Mouse (Mus musculus): ENCODE results near the gene Gm20388. TPM values are rescaled to one million over a fixed set of nuclear protein-coding genes. Genes with fewer than 3 reads are reported as not detected.
"Not testable (repeated sequence)": the region's sequence is repeated elsewhere in the genome, so short reads cannot be mapped to it uniquely, and the experiment has no call there.

Gm20388 gene
- polyA plus RNA-seq, 1 experiment from 2014 or later, result 1.4 TPM

- no peak overlapping the region for H3K9ac ChIP-seq (ENCODE audit: low read depth, low read length)
- ATAC-seq (ENCODE audit: low read depth), result no peak
- H3K4me2 ChIP-seq (ENCODE audit: low read depth, low read length), result no peak overlapping the region
- no peak overlapping the region for H3K4me3 ChIP-seq (ENCODE audit: low read depth, low read length)
- peaks cover 35% of the 10 kb centered on the region for H3K4me1 ChIP-seq (ENCODE audit: control insufficient read depth, low read depth, low read length)
- H3K9me3 ChIP-seq (replicated peaks; ENCODE audit: control insufficient read depth, low read length), result no peaks in the 10 kb centered on the region
- H3K36me3 ChIP-seq (ENCODE audit: control insufficient read depth, insufficient read depth), result no peaks in the 10 kb centered on the region
- peaks cover 40% of the 10 kb centered on the region for H3K27me3 ChIP-seq (ENCODE audit: control insufficient read depth, insufficient read depth, low read depth, low read length)
- no peak overlapping the region for H3K27ac ChIP-seq (ENCODE audit: low read length)
- WGBS (ENCODE audit: insufficient replicate concordance), result 8% methylated on average over 9 of the region's 9 CpGs
Observed at GRCm38 (mm10) chr8:123414255-123414654, 3503.6 kb downstream of the Gm20388 start.

- WGBS (ENCODE audit: insufficient replicate concordance), result 61% methylated on average over 5 of the region's 5 CpGs
- H3K4me2 ChIP-seq (ENCODE audit: low read depth, low read length); H3K9ac ChIP-seq (ENCODE audit: low read depth, low read length); H3K9me3 ChIP-seq (replicated peaks; ENCODE audit: control insufficient read depth, low read length); H3K4me3 ChIP-seq (ENCODE audit: low read depth, low read length); H3K27ac ChIP-seq (ENCODE audit: low read length); ATAC-seq (ENCODE audit: low read depth); H3K36me3 ChIP-seq (ENCODE audit: control insufficient read depth, insufficient read depth): not testable (repeated sequence)
- Histone ChIP-seq H3K27me3 (ENCODE audit: control insufficient read depth, insufficient read depth, low read depth, low read length) (peaks cover 32% of the 10 kb centered on the region), H3K4me1 (ENCODE audit: control insufficient read depth, low read depth, low read length) (peaks cover 26% of the 10 kb centered on the region)
Observed at GRCm38 (mm10) chr8:123414997-123415696, 3504.5 kb downstream of the Gm20388 start.

- H3K9me3 ChIP-seq (replicated peaks; ENCODE audit: control insufficient read depth, low read length), result no peaks in the 10 kb centered on the region
- H3K36me3 ChIP-seq (ENCODE audit: control insufficient read depth, insufficient read depth), result no peaks in the 10 kb centered on the region
- WGBS (ENCODE audit: insufficient replicate concordance), result 32% methylated on average over 8 of the region's 8 CpGs
- peak; percentile 85 for ATAC-seq (ENCODE audit: low read depth)
- H3K4me3 ChIP-seq (ENCODE audit: low read depth, low read length), result no peak overlapping the region
- H3K4me2 ChIP-seq (ENCODE audit: low read depth, low read length), result no peak overlapping the region
- peak overlapping the region; percentile 9; the same call in 1 of the 2 replicates for H3K9ac ChIP-seq (ENCODE audit: low read depth, low read length)
- H3K27ac ChIP-seq (ENCODE audit: low read length), result 0 out of 2 replicates have a peak overlapping the region, but pooled peaks have one; percentile 48
- peaks cover 21% of the 10 kb centered on the region for H3K27me3 ChIP-seq (ENCODE audit: control insufficient read depth, insufficient read depth, low read depth, low read length)
- peaks cover 21% of the 10 kb centered on the region for H3K4me1 ChIP-seq (ENCODE audit: control insufficient read depth, low read depth, low read length)
Observed at GRCm38 (mm10) chr8:123415967-123416943, 3505.6 kb downstream of the Gm20388 start.

GRCm38 (mm10) chr8:123416944-123417555, 3506.4 kb downstream of the Gm20388 start:
- ATAC-seq (ENCODE audit: low read depth), result peak; percentile 14; the same call in 1 of the 2 replicates
- Histone ChIP-seq H3K4me1 (ENCODE audit: control insufficient read depth, low read depth, low read length) (peaks cover 15% of the 10 kb centered on the region), H3K27ac (ENCODE audit: low read length) (no peak overlapping the region), H3K9me3 (replicated peaks; ENCODE audit: control insufficient read depth, low read length) (no peaks in the 10 kb centered on the region), H3K4me3 (ENCODE audit: low read depth, low read length) (no peak overlapping the region), H3K36me3 (ENCODE audit: control insufficient read depth, insufficient read depth) (no peaks in the 10 kb centered on the region), H3K4me2 (ENCODE audit: low read depth, low read length) (no peak overlapping the region), H3K9ac (ENCODE audit: low read depth, low read length) (peak overlapping the region; percentile 9; the same call in 1 of the 2 replicates), H3K27me3 (ENCODE audit: control insufficient read depth, insufficient read depth, low read depth, low read length) (peaks cover 13% of the 10 kb centered on the region)
- WGBS (ENCODE audit: insufficient replicate concordance), result 47% methylated on average over 8 of the region's 8 CpGs

GRCm38 (mm10) chr8:123419711-123420110, 3509.1 kb downstream of the Gm20388 start:
- Histone ChIP-seq H3K4me1 (ENCODE audit: control insufficient read depth, low read depth, low read length) (peaks cover 14% of the 10 kb centered on the region), H3K9me3 (replicated peaks; ENCODE audit: control insufficient read depth, low read length) (no peaks in the 10 kb centered on the region), H3K9ac (ENCODE audit: low read depth, low read length) (no peak overlapping the region), H3K36me3 (ENCODE audit: control insufficient read depth, insufficient read depth) (no peaks in the 10 kb centered on the region), H3K4me2 (ENCODE audit: low read depth, low read length) (no peak overlapping the region), H3K27me3 (ENCODE audit: control insufficient read depth, insufficient read depth, low read depth, low read length) (no peaks in the 10 kb centered on the region), H3K4me3 (ENCODE audit: low read depth, low read length) (no peak overlapping the region), H3K27ac (ENCODE audit: low read length) (no peak overlapping the region)
- ATAC-seq (ENCODE audit: low read depth), result no peak
- WGBS (ENCODE audit: insufficient replicate concordance), result 42% methylated on average over 4 of the region's 4 CpGs

GRCm38 (mm10) chr8:123420525-123421281, 3510.1 kb downstream of the Gm20388 start:
- Histone ChIP-seq H3K36me3 (ENCODE audit: control insufficient read depth, insufficient read depth) (no peaks in the 10 kb centered on the region), H3K4me3 (ENCODE audit: low read depth, low read length) (no peak overlapping the region), H3K4me1 (ENCODE audit: control insufficient read depth, low read depth, low read length) (peaks cover 14% of the 10 kb centered on the region), H3K9me3 (replicated peaks; ENCODE audit: control insufficient read depth, low read length) (no peaks in the 10 kb centered on the region), H3K27me3 (ENCODE audit: control insufficient read depth, insufficient read depth, low read depth, low read length) (no peaks in the 10 kb centered on the region), H3K9ac (ENCODE audit: low read depth, low read length) (no peak overlapping the region), H3K4me2 (ENCODE audit: low read depth, low read length) (no peak overlapping the region), H3K27ac (ENCODE audit: low read length) (no peak overlapping the region)
- ATAC-seq (ENCODE audit: low read depth), result no peak
- whole genome bisulfite sequencing (ENCODE audit: insufficient replicate concordance), result 81% methylated on average over 34 of the region's 34 CpGs

- Histone ChIP-seq H3K4me2 (ENCODE audit: low read depth, low read length) (no peak overlapping the region), H3K4me3 (ENCODE audit: low read depth, low read length) (no peak overlapping the region), H3K36me3 (ENCODE audit: control insufficient read depth, insufficient read depth) (no peaks in the 10 kb centered on the region), H3K27me3 (ENCODE audit: control insufficient read depth, insufficient read depth, low read depth, low read length) (no peaks in the 10 kb centered on the region), H3K4me1 (ENCODE audit: control insufficient read depth, low read depth, low read length) (peaks cover 14% of the 10 kb centered on the region), H3K27ac (ENCODE audit: low read length) (no peak overlapping the region), H3K9me3 (replicated peaks; ENCODE audit: control insufficient read depth, low read length) (peaks cover under 1% of the 10 kb centered on the region; the same call in 1 of the 2 replicates), H3K9ac (ENCODE audit: low read depth, low read length) (no peak overlapping the region)
- no peak for ATAC-seq (ENCODE audit: low read depth)
- 79% methylated on average over 19 of the region's 19 CpGs for WGBS (ENCODE audit: insufficient replicate concordance)
Observed at GRCm38 (mm10) chr8:123421325-123421724, 3510.7 kb downstream of the Gm20388 start.

GRCm38 (mm10) chr8:123422056-123422780, 3511.6 kb downstream of the Gm20388 start:
- no peak for ATAC-seq (ENCODE audit: low read depth)
- peak overlapping the region; percentile 59 for H3K4me2 ChIP-seq (ENCODE audit: low read depth, low read length)
- peaks cover 9% of the 10 kb centered on the region for H3K9me3 ChIP-seq (replicated peaks; ENCODE audit: control insufficient read depth, low read length)
- no peak overlapping the region for H3K27ac ChIP-seq (ENCODE audit: low read length)
- H3K27me3 ChIP-seq (ENCODE audit: control insufficient read depth, insufficient read depth, low read depth, low read length), result no peaks in the 10 kb centered on the region
- peak overlapping the region; percentile 43 for H3K4me3 ChIP-seq (ENCODE audit: low read depth, low read length)
- no peak overlapping the region for H3K9ac ChIP-seq (ENCODE audit: low read depth, low read length)
- H3K4me1 ChIP-seq (ENCODE audit: control insufficient read depth, low read depth, low read length), result peaks cover 5% of the 10 kb centered on the region
- 4% methylated on average over 17 of the region's 17 CpGs for WGBS (ENCODE audit: insufficient replicate concordance)
- no peaks in the 10 kb centered on the region for H3K36me3 ChIP-seq (ENCODE audit: control insufficient read depth, insufficient read depth)

Data from liver, embryonic 16.5 days (tissue).